Mouse (Mus musculus) neural tube, embryonic 12.5 days (tissue): ENCODE results near the gene Trpc5. TPM values are rescaled to one million over a fixed set of nuclear protein-coding genes. Genes with fewer than 3 reads are reported as not detected.
A peak's percentile ranks its signal among the peaks of the same experiment; 100 is the strongest.

Experiments used
- ATAC-seq: fragments of 200-750 bp; cut with Nextera tagmentation; 2 replicates; pipeline ENCODE4 v1.8.0; 2017; ENCODE audit warnings: low read depth, mild to moderate bottlenecking, moderate TSS enrichment, moderate library complexity; ENCODE audit not compliant: low FRiP score
- H3K27ac ChIP-seq: fragments of 300-500 bp; sonication (generic); 2 replicates; pipeline ENCODE4 v1.5.1; 2016
- H3K27me3 ChIP-seq: fragments of 300-500 bp; sonication (generic); replicated peaks from 2 replicates; pipeline ENCODE4 v1.6.1; 2016; ENCODE audit warnings: mild to moderate bottlenecking
- H3K36me3 ChIP-seq: fragments of 300-500 bp; sonication (generic); 2 replicates; pipeline ENCODE4 v1.6.1; 2016; ENCODE audit warnings: mild to moderate bottlenecking
- H3K4me1 ChIP-seq: fragments of 300-500 bp; sonication (generic); 2 replicates; pipeline ENCODE4 v1.6.1; 2016
- H3K4me2 ChIP-seq: fragments of 300-500 bp; sonication (generic); replicated peaks from 2 replicates; pipeline ENCODE4 v1.6.1; 2016; ENCODE audit warnings: mild to moderate bottlenecking
- H3K4me3 ChIP-seq: fragments of 300-500 bp; sonication (generic); 2 replicates; pipeline ENCODE4 v1.5.1; 2016
- H3K9ac ChIP-seq: fragments of 300-500 bp; sonication (generic); 2 replicates; pipeline ENCODE4 v1.6.1; 2016; ENCODE audit warnings: mild to moderate bottlenecking
- H3K9me3 ChIP-seq: fragments of 300-500 bp; sonication (generic); 2 replicates; pipeline ENCODE4 v1.6.1; 2016; ENCODE audit warnings: mild to moderate bottlenecking
- WGBS: fragments of 180-500 bp; shearing (Covaris S2); methylation state at CpG from one replicate; pipeline ENCODE4 v1.1.7; 2016; 5-methylcytosine and 5-hydroxymethylcytosine counted together
- polyA plus RNA-seq: library from polyadenylated mRNA; unstranded; fragments of >200 nt; fragmentation: Nextera tagmentation; extraction: Ambion mirVana; gene quantifications from 2 replicates; pipeline ENCODE4 v1.2.1, GENCODE M21; 2016

Gene Trpc5
- 0.41 and 0.51 TPM in 2 replicates for polyA plus RNA-seq

DNA sequence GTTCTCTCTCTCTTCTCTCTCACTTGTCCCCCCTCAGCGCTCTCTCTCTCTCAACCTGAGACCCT is at the start of gene Trpc5:
Gene Trpc5, minus strand, starts transcription at position 39 of the 65 bp plus-strand sequence.
- ATAC-seq: 0 out of 2 replicates have a peak, but pooled peaks have one; percentile 12
- no peaks in the 10 kb centered on the region for H3K9me3 ChIP-seq
- H3K36me3 ChIP-seq: no peaks in the 10 kb centered on the region
- H3K4me3 ChIP-seq: peak within 1 kb of the TSS; percentile 43
- peak within 1 kb of the TSS; percentile 42; the same call in 1 of the 2 replicates for H3K9ac ChIP-seq
- no peak within 1 kb of the TSS for H3K27ac ChIP-seq
- H3K27me3 ChIP-seq: peaks cover 13% of the 10 kb centered on the region
- WGBS: 13% methylated on average over 1 of the region's 1 CpGs
- H3K4me2 ChIP-seq: peak within 1 kb of the TSS; percentile 72
- H3K4me1 ChIP-seq: no peaks in the 10 kb centered on the region

DNA sequence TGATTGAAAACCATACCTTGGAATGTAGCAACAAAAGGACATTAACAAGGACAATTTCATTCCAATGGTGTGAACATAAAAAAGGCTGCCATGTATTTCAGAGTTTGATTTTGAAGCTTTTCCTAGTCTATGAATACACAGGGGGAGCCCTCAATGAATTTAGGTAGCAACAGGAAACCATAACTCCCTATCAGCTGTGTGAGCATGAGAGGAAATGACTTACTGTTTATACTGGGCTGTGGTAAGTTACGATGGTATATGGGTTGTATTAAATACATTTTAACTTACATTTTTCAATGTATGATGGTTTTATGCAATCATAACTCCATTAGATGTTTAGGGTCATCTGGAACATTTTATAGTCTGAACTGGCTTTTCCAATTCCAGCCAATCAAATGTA is 28.4 kb upstream of the Trpc5 start:
- ATAC-seq: no peak
- H3K36me3 ChIP-seq: no peaks in the 10 kb centered on the region
- no peak overlapping the region for H3K4me3 ChIP-seq
- no peak overlapping the region for H3K9ac ChIP-seq
- H3K27me3 ChIP-seq: no peaks in the 10 kb centered on the region
- no peaks in the 10 kb centered on the region for H3K9me3 ChIP-seq
- no peak overlapping the region for H3K27ac ChIP-seq
- no peaks in the 10 kb centered on the region for H3K4me1 ChIP-seq
- H3K4me2 ChIP-seq: no peak overlapping the region
- 94% methylated on average over 1 of the region's 1 CpGs for WGBS

DNA sequence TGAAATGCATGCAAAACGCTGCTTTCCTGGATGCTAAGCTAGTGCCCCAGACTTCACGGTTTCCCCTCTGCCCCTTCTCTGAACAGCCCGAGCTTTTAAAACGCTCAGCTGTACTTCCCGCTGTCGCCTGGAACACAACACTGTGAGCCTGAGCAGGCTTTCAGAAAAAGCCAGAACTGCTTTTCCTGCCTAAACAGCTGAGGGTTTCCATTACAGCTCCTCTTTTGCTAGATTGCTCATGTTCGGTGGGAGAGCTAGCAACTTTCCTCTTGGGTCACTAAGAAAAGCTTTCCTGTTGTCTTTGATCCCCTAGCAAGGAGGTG is 1.8 kb upstream of the Trpc5 start:
- Histone ChIP-seq H3K27me3 (peaks cover 13% of the 10 kb centered on the region), H3K9ac (no peak overlapping the region), H3K4me3 (no peak overlapping the region), H3K36me3 (no peaks in the 10 kb centered on the region), H3K4me2 (peak overlapping the region; percentile 72), H3K27ac (no peak overlapping the region), H3K4me1 (no peaks in the 10 kb centered on the region), H3K9me3 (no peaks in the 10 kb centered on the region)
- 22% methylated on average over 7 of the region's 7 CpGs for WGBS
- no peak for ATAC-seq

DNA sequence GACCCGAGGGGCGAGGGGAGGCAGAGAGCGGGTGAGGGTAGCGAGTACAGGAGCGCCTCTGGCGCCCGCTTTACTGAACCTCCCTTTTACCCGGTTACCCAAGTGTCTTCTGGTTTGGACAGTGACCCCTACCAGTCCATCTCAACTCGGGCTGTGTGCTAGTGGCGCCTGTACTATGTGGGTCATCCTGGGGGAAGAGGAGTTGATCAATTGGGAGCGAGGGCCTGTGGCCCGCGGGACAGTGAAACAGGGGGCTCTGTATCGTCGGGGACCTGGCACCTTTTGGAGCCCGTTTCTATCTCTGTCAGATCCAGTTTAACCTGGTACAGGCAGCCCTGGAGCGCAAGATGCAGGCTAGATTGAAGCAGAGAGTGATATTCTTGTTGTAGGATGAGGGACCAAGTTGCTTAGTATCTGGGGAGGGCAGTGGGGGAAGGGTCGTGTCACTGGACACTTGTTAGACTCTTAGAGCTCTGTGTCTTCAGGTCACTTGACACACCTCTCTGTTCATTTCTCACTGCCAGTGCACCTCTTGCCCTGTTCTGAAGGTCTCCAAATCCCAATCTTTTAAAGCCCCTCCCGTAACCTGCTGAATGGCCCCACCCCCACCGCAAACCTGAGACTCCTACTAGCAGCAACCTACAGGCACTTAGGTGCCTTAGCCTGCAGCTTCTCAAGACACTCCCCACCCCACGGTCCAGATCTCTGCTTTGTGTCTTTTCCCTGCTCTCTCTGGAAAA is 1.3 kb upstream of the Trpc5 start:
- H3K9ac ChIP-seq: peak overlapping the region; percentile 42; the same call in 1 of the 2 replicates
- peak; percentile 77 for ATAC-seq
- peak overlapping the region; percentile 72 for H3K4me2 ChIP-seq
- no peak overlapping the region for H3K27ac ChIP-seq
- WGBS: 19% methylated on average over 21 of the region's 21 CpGs
- no peaks in the 10 kb centered on the region for H3K36me3 ChIP-seq
- no peaks in the 10 kb centered on the region for H3K9me3 ChIP-seq
- H3K4me3 ChIP-seq: peak overlapping the region; percentile 43
- peaks cover 13% of the 10 kb centered on the region for H3K27me3 ChIP-seq
- H3K4me1 ChIP-seq: no peaks in the 10 kb centered on the region

DNA sequence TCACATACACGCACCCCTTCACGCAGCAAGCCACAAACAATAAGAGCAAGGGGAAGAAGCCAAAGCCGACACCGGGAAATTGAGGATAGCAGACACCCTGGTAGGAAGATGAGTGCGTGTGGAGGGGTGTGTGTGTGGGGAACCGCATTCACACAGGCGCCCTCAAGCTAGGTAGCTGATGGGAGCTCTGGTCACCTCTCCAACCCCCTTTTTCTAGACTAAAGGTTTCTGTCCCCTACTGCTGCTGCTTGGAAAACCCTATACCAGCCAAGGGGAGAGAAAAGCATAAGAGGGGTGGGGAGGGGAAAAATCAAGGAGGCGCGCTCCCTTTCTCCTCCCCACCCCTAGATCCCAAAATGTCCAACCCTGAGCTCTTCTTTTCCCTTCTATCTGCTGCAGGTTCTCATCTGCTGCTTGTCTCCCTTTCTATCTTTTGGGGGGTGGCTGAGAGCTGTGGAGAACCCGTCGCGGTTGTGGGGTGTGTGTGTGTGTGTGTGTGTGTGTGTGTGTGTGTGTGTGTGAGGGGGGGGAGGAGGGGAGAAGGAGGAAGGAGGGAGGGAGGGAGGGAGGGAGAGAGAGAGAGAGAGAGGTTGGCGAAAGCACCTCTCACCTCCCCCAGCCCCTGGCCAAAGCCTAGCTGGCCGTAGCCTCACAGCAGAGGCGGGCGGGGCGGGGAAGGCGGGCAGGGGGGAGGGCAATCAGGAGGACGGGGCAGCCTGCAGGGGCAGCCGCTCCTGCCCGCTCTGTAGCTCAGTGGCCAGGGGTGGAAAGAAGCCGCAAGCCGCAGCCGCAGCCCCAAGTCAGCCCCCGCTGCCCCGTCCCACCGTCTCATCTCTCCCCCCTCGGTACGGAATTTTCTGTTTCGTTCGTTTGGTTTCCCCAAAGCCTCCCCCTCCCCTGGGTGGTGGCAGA is 483 bp upstream of the Trpc5 start, which contains the start of gene Rtl4:
Gene Rtl4, plus strand, starts transcription at position 701 of the 912 bp plus-strand sequence.
- Histone ChIP-seq H3K9ac (peak within 1 kb of the TSS; percentile 42; the same call in 1 of the 2 replicates), H3K4me1 (no peaks in the 10 kb centered on the region), H3K9me3 (no peaks in the 10 kb centered on the region), H3K27ac (no peak within 1 kb of the TSS), H3K4me2 (peak within 1 kb of the TSS; percentile 72), H3K36me3 (no peaks in the 10 kb centered on the region), H3K27me3 (peaks cover 13% of the 10 kb centered on the region), H3K4me3 (peak within 1 kb of the TSS; percentile 43)
- 10% methylated on average over 22 of the region's 31 CpGs for WGBS
- peak; percentile 73 for ATAC-seq

DNA sequence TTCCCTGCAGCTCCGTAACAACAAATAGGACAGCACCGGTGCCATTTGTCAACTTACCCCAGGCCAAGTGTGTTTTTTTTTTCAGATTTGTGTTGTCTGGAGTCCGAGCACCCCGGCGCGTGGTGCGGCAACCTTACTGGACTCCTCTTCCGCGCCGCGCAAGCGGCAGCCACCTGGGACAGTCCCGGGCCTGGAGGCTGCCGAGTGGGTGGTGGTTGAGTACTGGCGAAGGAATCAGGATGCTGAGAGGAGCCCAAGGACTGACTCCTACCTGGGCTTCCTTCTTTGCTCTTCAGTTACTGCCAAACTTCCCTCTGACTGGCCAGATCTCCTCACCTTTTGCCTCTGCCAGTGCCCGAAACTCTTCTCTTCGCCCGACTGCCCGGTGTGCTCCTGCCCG is 238 bp downstream of the Trpc5 start:
- H3K9me3 ChIP-seq: no peaks in the 10 kb centered on the region
- peak overlapping the region; percentile 72 for H3K4me2 ChIP-seq
- peak overlapping the region; percentile 43 for H3K4me3 ChIP-seq
- WGBS: 29% methylated on average over 19 of the region's 20 CpGs
- ATAC-seq: no peak
- no peaks in the 10 kb centered on the region for H3K4me1 ChIP-seq
- H3K27ac ChIP-seq: no peak overlapping the region
- H3K36me3 ChIP-seq: no peaks in the 10 kb centered on the region
- H3K27me3 ChIP-seq: peaks cover 13% of the 10 kb centered on the region
- H3K9ac ChIP-seq: no peak overlapping the region

DNA sequence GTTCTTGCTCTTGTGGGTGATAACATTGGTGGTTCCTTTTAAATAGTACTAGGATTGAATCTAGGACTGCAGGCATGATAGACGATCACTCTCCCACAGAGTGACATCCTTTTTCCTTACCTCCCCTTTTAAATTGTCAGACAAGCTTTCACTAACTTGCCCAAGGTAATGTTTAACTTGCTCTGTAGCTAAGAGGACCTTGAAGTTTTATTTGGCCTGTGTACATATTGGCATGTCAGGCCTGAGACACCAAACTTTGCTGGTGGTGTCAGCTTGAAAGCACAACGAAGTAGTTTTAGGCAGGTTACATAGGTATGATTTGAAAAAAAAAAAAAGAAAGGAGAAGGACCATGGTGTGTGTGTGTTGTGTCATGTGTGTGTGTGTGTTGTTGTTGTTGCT is 35.8 kb downstream of the Trpc5 start:
- Histone ChIP-seq H3K27ac (no peak overlapping the region), H3K36me3 (no peaks in the 10 kb centered on the region), H3K9ac (no peak overlapping the region), H3K4me1 (no peaks in the 10 kb centered on the region), H3K27me3 (no peaks in the 10 kb centered on the region), H3K4me2 (no peak overlapping the region), H3K9me3 (no peaks in the 10 kb centered on the region), H3K4me3 (no peak overlapping the region)
- no peak for ATAC-seq
- 75% methylated on average over 2 of the region's 2 CpGs for WGBS

DNA sequence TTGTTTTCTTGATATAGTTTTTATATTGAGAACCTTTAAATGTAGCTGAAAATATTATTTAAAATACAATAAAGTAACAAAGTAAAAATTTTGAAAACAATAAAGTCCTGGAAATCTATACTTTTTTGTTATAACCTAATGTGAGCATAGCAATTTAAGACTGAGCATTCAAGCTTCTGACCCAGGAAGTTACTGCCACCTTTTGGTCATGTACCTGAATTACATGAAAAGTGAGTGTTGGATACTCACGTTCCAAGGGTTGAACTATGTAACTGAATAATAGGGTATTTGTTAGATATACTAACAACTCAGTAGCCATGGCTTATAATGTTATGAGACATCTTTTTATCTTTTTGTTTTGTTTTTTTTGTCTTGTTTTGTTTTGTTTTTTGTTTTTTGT is 42.6 kb downstream of the Trpc5 start:
- Histone ChIP-seq H3K36me3 (no peaks in the 10 kb centered on the region), H3K9ac (no peak overlapping the region), H3K4me2 (no peak overlapping the region), H3K4me3 (no peak overlapping the region), H3K4me1 (no peaks in the 10 kb centered on the region), H3K27me3 (no peaks in the 10 kb centered on the region), H3K27ac (no peak overlapping the region), H3K9me3 (no peaks in the 10 kb centered on the region)
- WGBS: 32% methylated on average over 1 of the region's 1 CpGs
- no peak for ATAC-seq

DNA sequence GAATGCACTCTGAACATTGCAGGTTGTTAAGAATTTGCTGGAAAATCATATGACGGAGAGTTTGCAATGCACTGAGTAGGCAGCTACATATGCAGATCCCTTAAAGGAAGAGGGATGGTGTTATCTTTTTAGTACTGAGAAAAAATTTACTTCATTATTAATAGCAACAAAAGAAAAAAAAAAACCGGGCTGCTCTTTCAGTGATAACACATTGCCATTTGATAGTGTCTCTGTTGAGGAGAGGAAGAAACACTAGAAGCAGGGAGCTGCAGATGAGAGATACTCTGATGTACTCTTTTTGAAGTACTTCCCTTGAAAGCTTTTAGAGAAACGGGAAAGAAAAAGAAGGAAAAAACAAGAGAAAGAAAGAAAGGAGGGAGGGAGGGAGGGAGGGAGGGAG is 43.2 kb downstream of the Trpc5 start:
- ATAC-seq: no peak
- no peaks in the 10 kb centered on the region for H3K36me3 ChIP-seq

DNA sequence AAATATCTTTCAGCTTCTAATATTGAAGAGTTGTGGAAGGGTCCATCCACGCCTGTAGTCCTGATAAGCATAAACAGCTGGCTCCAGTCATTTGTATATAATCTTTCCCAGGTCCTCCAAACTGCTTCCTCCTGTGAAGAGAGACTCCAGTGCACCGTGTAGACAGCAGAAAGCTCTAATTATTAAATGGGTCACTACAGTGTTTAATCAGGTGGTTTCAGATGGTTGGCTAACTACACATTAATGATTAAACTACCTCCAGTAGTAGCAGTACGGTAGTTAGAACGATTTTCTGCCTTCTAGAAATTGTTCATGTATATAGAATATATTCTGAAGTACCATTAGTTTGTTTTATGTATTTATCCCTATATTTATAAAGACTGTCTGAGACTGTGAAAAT is 75.2 kb downstream of the Trpc5 start:
- WGBS: 78% methylated on average over 4 of the region's 4 CpGs
- H3K27me3 ChIP-seq: no peaks in the 10 kb centered on the region

More for the DNA sequence above, 43.2 kb downstream of the Trpc5 start:
- WGBS: 66% methylated on average over 3 of the region's 3 CpGs
- Histone ChIP-seq H3K9ac (no peak overlapping the region), H3K4me3 (no peak overlapping the region), H3K27ac (no peak overlapping the region), H3K4me1 (no peaks in the 10 kb centered on the region), H3K27me3 (no peaks in the 10 kb centered on the region), H3K4me2 (no peak overlapping the region), H3K9me3 (no peaks in the 10 kb centered on the region)

DNA sequence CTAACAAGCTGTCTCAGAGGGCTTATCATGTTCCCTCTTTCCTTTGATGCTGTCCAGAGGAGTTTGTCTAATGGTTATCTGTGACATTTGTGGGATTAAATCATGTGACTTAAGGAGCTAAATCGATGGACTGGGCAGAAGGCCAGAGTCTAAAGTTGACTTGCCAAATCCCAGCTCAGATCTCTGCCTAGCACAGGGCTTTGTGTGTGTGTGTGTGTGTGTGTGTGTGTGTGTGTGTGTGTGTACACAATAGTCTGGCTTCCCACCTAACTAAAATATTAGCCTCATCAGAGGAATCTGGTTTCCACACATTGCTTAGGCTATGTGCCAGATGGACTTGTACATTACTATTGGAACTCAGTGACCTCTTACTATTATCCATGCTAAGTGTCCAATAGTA is 151.5 kb downstream of the Trpc5 start:
- WGBS: 55% methylated on average over 1 of the region's 1 CpGs
- no peak for ATAC-seq
- H3K4me1 ChIP-seq: no peaks in the 10 kb centered on the region

More for the DNA sequence above, 75.2 kb downstream of the Trpc5 start:
- Histone ChIP-seq H3K36me3 (no peaks in the 10 kb centered on the region), H3K9me3 (no peaks in the 10 kb centered on the region), H3K9ac (no peak overlapping the region), H3K4me2 (no peak overlapping the region), H3K4me1 (no peaks in the 10 kb centered on the region), H3K27ac (no peak overlapping the region), H3K4me3 (no peak overlapping the region)
- ATAC-seq: no peak

DNA sequence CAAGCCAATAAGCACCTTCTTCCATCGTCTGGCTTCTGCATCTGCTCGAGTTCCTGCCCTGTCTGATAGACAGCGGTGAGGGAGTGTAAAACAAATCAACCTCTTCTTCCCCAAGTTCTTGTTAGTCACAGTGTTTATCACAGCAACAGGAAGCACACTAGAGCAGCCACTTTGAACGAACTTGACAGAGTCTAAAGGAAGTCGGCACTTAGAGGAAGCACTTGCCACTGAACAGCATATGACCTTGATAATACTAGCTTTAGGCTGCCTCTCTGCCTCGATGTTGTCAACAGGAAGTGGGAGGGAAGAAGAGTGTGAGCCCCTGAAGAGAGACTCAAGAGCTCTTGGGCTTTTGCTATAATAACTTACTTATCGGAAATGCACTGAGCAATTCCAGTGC is 161.9 kb downstream of the Trpc5 start:
- Histone ChIP-seq H3K4me1 (no peaks in the 10 kb centered on the region), H3K9me3 (no peaks in the 10 kb centered on the region), H3K27ac (no peak overlapping the region), H3K4me2 (no peak overlapping the region), H3K4me3 (no peak overlapping the region), H3K9ac (no peak overlapping the region), H3K27me3 (no peaks in the 10 kb centered on the region), H3K36me3 (no peaks in the 10 kb centered on the region)
- 88% methylated on average over 7 of the region's 7 CpGs for WGBS
- ATAC-seq: no peak

More for the DNA sequence above, 151.5 kb downstream of the Trpc5 start:
- Histone ChIP-seq H3K27me3 (no peaks in the 10 kb centered on the region), H3K9me3 (no peaks in the 10 kb centered on the region), H3K27ac (no peak overlapping the region), H3K36me3 (no peaks in the 10 kb centered on the region), H3K4me2 (no peak overlapping the region), H3K9ac (no peak overlapping the region), H3K4me3 (no peak overlapping the region)

DNA sequence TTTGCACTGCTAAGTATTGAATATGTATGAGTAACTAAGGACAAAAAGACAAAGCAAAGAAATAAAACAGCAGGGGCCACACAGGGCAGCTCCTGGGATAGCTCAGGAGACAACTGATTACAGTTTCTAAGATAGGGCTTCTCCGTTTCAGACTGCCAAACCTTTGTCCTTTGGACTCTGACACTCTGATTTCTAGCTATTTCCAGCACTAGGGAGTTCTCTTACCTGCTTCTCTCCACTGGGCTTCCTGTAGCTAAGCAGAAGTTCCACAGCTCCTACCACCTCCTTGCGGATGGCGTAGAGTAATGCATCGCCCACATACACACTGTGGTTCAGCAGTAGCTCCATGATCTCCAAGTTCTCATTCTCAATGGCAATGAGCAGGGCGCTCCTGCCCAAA is 164.7 kb downstream of the Trpc5 start:
- H3K27me3 ChIP-seq: no peaks in the 10 kb centered on the region
- H3K9me3 ChIP-seq: no peaks in the 10 kb centered on the region
- no peak overlapping the region for H3K4me3 ChIP-seq
- H3K4me2 ChIP-seq: no peak overlapping the region
- no peak for ATAC-seq
- WGBS: 76% methylated on average over 5 of the region's 5 CpGs
- no peak overlapping the region for H3K9ac ChIP-seq
- no peaks in the 10 kb centered on the region for H3K36me3 ChIP-seq
- no peaks in the 10 kb centered on the region for H3K4me1 ChIP-seq
- H3K27ac ChIP-seq: no peak overlapping the region
